Mouse (Mus musculus) CH12.LX (cell line): Measurements from ENCODE around the gene Med18. TPM values are rescaled to one million over a fixed set of nuclear protein-coding genes. Genes with fewer than 3 reads are reported as not detected.

Experiments
- DNase-seq: peaks from one replicate; pipeline ENCODE4 v3.0.0-alpha.2; 2013; ENCODE audit errors: extremely low read depth
- H3K27ac ChIP-seq: 2 replicates; pipeline ENCODE4 v1.5.1; 2012; ENCODE audit warnings: low read depth, mild to moderate bottlenecking, control low read depth, moderate library complexity; ENCODE audit not compliant: insufficient read depth
- H3K27me3 ChIP-seq: replicated peaks from 2 replicates; pipeline ENCODE3; 2012; ENCODE audit warnings: inconsistent platforms
- H3K36me3 ChIP-seq, 2 experiments: replicated peaks in 1 of 2; 2 replicates each; pipeline versions ENCODE3 to v1.6.1; 2012; ENCODE audit warnings: inconsistent platforms in 1 of 2, low read length in 1 of 2, mild to moderate bottlenecking in 1 of 2, mixed read lengths in 1 of 2, moderate library complexity in 1 of 2; ENCODE audit not compliant: control insufficient read depth in 1 of 2, insufficient read depth in 1 of 2
- H3K4me1 ChIP-seq, 2 experiments: 2 replicates each; pipeline ENCODE4 v1.6.1; 2012; ENCODE audit warnings: inconsistent platforms in 1 of 2, moderate library complexity in 1 of 2; ENCODE audit not compliant: insufficient read depth in 2 of 2, control insufficient read depth in 1 of 2
- H3K4me2 ChIP-seq: 2 replicates; pipeline ENCODE4 v1.6.1; 2012; ENCODE audit warnings: low read depth, mild to moderate bottlenecking, control low read depth; ENCODE audit not compliant: poor library complexity, insufficient read depth, severe bottlenecking
- H3K4me3 ChIP-seq, 3 experiments: fragments of 150-350 bp in 1 of 3; sonication (generic) in 1 of 3; replicated peaks in 1 of 3; 2 replicates each; pipeline versions ENCODE3 to v1.5.1; 2011 to 2012; ENCODE audit warnings: low read depth in 2 of 3, low read length in 2 of 3, mild to moderate bottlenecking in 2 of 3, moderate library complexity in 2 of 3, control low read depth in 1 of 3, improper control_type of control experiment in 1 of 3, inconsistent platforms in 1 of 3, mixed read lengths in 1 of 3; ENCODE audit not compliant: poor library complexity in 1 of 3
- H3K79me2 ChIP-seq: replicated peaks from 2 replicates; pipeline ENCODE4 v1.6.1; 2012; ENCODE audit warnings: mild to moderate bottlenecking, moderate library complexity; ENCODE audit not compliant: control insufficient read depth, poor library complexity, insufficient read depth, severe bottlenecking; ENCODE audit errors: extremely low read depth
- H3K9ac ChIP-seq: 2 replicates; pipeline ENCODE4 v1.6.1; 2012; ENCODE audit warnings: low read depth, mild to moderate bottlenecking, control low read depth, moderate library complexity; ENCODE audit not compliant: insufficient read depth
- H3K9me3 ChIP-seq: replicated peaks from 2 replicates; pipeline ENCODE3; 2012; ENCODE audit warnings: low read length, inconsistent platforms, mixed read lengths
- BHLHE40 ChIP-seq: IDR thresholded peaks from 2 replicates; pipeline ENCODE4 v1.6.1; 2011; ENCODE audit warnings: mild to moderate bottlenecking, low read depth, low read length, improper control_type of control experiment
- CHD1 ChIP-seq: IDR thresholded peaks from 2 replicates; pipeline ENCODE4 v1.6.1; 2012; ENCODE audit warnings: low read depth, low read length, improper control_type of control experiment, inconsistent platforms
- CTCF ChIP-seq, 2 experiments: IDR thresholded peaks in 1 of 2; conservative IDR thresholded peaks in 1 of 2; 2 replicates each; pipeline ENCODE4 v1.5.1; 2011 to 2012; ENCODE audit warnings: low read depth in 2 of 2, low read length in 2 of 2, improper control_type of control experiment in 1 of 2, inconsistent platforms in 1 of 2, mild to moderate bottlenecking in 1 of 2, moderate library complexity in 1 of 2
- E2F4 ChIP-seq: IDR thresholded peaks from 2 replicates; pipeline ENCODE4 v1.6.1; 2011; ENCODE audit warnings: low read depth, low read length, improper control_type of control experiment; ENCODE audit not compliant: insufficient replicate concordance
- ELF1 ChIP-seq: IDR thresholded peaks from 2 replicates; pipeline ENCODE4 v1.6.1; 2014; ENCODE audit warnings: low read depth, mild to moderate bottlenecking, inconsistent platforms, low read length, improper control_type of control experiment
- EP300 ChIP-seq: IDR thresholded peaks from 2 replicates; pipeline ENCODE4 v1.6.1; 2011; ENCODE audit warnings: low read length, improper control_type of control experiment
- IRF4 ChIP-seq: IDR thresholded peaks from 2 replicates; pipeline ENCODE4 v1.6.1; 2014; ENCODE audit warnings: low read depth, mild to moderate bottlenecking, inconsistent platforms, low read length, improper control_type of control experiment
- JUN ChIP-seq: IDR thresholded peaks from 2 replicates; pipeline ENCODE4 v1.6.1; 2011; ENCODE audit warnings: low read depth, mild to moderate bottlenecking, low read length, improper control_type of control experiment, moderate library complexity; ENCODE audit not compliant: insufficient read depth
- JUND ChIP-seq: conservative IDR thresholded peaks from 2 replicates; pipeline ENCODE4 v1.6.1; 2011; ENCODE audit warnings: low read depth, low read length, improper control_type of control experiment
- MAFK ChIP-seq: IDR thresholded peaks from 2 replicates; pipeline ENCODE4 v1.6.1; 2011; ENCODE audit warnings: low read length, improper control_type of control experiment; ENCODE audit not compliant: insufficient replicate concordance
- MAZ ChIP-seq: IDR thresholded peaks from 2 replicates; pipeline ENCODE4 v1.6.1; 2012; ENCODE audit warnings: low read depth, mild to moderate bottlenecking, inconsistent platforms, low read length, improper control_type of control experiment, moderate library complexity
- MEF2A ChIP-seq: IDR thresholded peaks from 2 replicates; pipeline ENCODE4 v1.6.1; 2014; ENCODE audit warnings: low read depth, mild to moderate bottlenecking, inconsistent platforms, low read length, improper control_type of control experiment, borderline replicate concordance
- MXI1 ChIP-seq: IDR thresholded peaks from 2 replicates; pipeline ENCODE4 v1.6.1; 2011; ENCODE audit warnings: mild to moderate bottlenecking, low read depth, low read length, improper control_type of control experiment
- MYC ChIP-seq: IDR thresholded peaks from 2 replicates; pipeline ENCODE4 v1.6.1; 2011; ENCODE audit warnings: low read depth, mild to moderate bottlenecking, improper control_type of control experiment, low read length
- NELFE ChIP-seq: IDR thresholded peaks from 2 replicates; pipeline ENCODE4 v1.6.1; 2011; ENCODE audit warnings: low read depth, low read length, improper control_type of control experiment
- NRF1 ChIP-seq: IDR thresholded peaks from 2 replicates; pipeline ENCODE4 v1.6.1; 2014; ENCODE audit warnings: low read depth, mild to moderate bottlenecking, inconsistent platforms, low read length, improper control_type of control experiment, moderate library complexity
- PAX5 ChIP-seq: IDR thresholded peaks from 2 replicates; pipeline ENCODE4 v1.6.1; 2012; ENCODE audit warnings: low read length, inconsistent platforms, mixed read lengths
- POLR2A ChIP-seq: IDR thresholded peaks from 2 replicates; pipeline ENCODE4 v1.6.1; 2011; ENCODE audit warnings: low read depth, mild to moderate bottlenecking, improper control_type of control experiment, low read length
- POLR2AphosphoS2 ChIP-seq: IDR thresholded peaks from 2 replicates; pipeline ENCODE4 v1.6.1; 2011; ENCODE audit warnings: low read depth, low read length, improper control_type of control experiment
- RAD21 ChIP-seq: IDR thresholded peaks from 2 replicates; pipeline ENCODE4 v1.6.1; 2011; ENCODE audit warnings: low read depth, mild to moderate bottlenecking, low read length, improper control_type of control experiment, moderate library complexity
- RCOR1 ChIP-seq: conservative IDR thresholded peaks from 2 replicates; pipeline ENCODE4 v1.6.1; 2012; ENCODE audit warnings: low read depth, mild to moderate bottlenecking, inconsistent platforms, low read length, improper control_type of control experiment
- UBTF ChIP-seq: IDR thresholded peaks from 2 replicates; pipeline ENCODE4 v1.6.1; 2012; ENCODE audit warnings: low read depth, mild to moderate bottlenecking, inconsistent platforms, low read length, improper control_type of control experiment, moderate library complexity
- USF1 ChIP-seq: IDR thresholded peaks from 2 replicates; pipeline ENCODE4 v1.6.1; 2014; ENCODE audit warnings: low read depth, mild to moderate bottlenecking, inconsistent platforms, low read length, improper control_type of control experiment
- ZC3H11A ChIP-seq: IDR thresholded peaks from 2 replicates; pipeline ENCODE4 v1.6.1; 2012; ENCODE audit warnings: low read depth, mild to moderate bottlenecking, inconsistent platforms, low read length, improper control_type of control experiment
- ZMIZ1 ChIP-seq: IDR thresholded peaks from 2 replicates; pipeline ENCODE4 v1.6.1; 2012; ENCODE audit warnings: low read depth, mild to moderate bottlenecking, inconsistent platforms, low read length, improper control_type of control experiment
- ZNF384 ChIP-seq: IDR thresholded peaks from 2 replicates; pipeline ENCODE4 v1.6.1; 2012; ENCODE audit warnings: low read depth, low read length, improper control_type of control experiment, inconsistent platforms
- dilution Hi-C: fragments of 300-500 bp; cut with MboI; formaldehyde crosslinking; loops from 2 replicates; pipeline ENCODE4 v1.14.3; 2020; ENCODE audit warnings: low sequenced_read_pairs; ENCODE audit not compliant: extremely low pct_unique_long_range_greater_than_20kb, extremely low pct_ligation_motif_present
- in situ Hi-C: fragments of 300-500 bp; cut with MboI; formaldehyde crosslinking; loops from 3 replicates; pipeline ENCODE4 v1.14.3; 2019; ENCODE audit warnings: low sequenced_read_pairs, low pct_ligation_motif_present, low pct_unique_long_range_greater_than_20kb, mixed read lengths
- polyA plus RNA-seq: library from polyadenylated mRNA; unstranded; fragments of >175 nt; gene quantifications from 2 replicates; pipeline ENCODE4 v1.2.1, GENCODE M21; 2012; ENCODE audit warnings: low read depth; ENCODE audit not compliant: insufficient read length
- total RNA-seq, 2 experiments: library from RNA; depleted of rRNA; stranded (reverse); fragments of 300-350 nt in 1 of 2; fragments of >200 nt in 1 of 2; gene quantifications; 2 replicates each; pipeline ENCODE4 v1.2.3; 2012 to 2014

The Med18 gene
- total and polyA plus RNA-seq, 3 experiments: 12.7 to 17.6 (median 15.5) TPM

DNA sequence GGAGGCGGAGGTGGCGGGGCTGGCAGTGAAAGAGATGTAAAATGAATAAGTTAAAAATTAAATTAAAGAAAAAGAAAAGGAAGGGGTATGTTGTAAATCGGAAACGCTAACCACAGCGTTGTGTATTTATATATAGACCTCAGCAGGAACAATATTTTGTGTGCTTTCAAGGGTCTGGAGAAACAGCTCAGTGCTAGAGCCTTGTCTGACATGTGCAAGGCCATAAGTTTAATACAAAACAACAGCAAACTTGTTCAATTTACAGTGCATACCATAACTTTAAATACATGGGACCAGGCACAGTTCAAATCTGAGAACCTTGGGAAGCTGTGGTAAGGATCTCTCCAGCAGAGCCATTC is 513 bp upstream of the Med18 start:
- H3K4me2 ChIP-seq: peak overlapping the region; percentile 57
- in situ Hi-C loops: no loop called here

GRCm38 (mm10) chr4:132462836-132463235 is 885 bp downstream of the Med18 start:
- H3K27ac ChIP-seq: no peak overlapping the region

More for the DNA sequence above, 513 bp upstream of the Med18 start:
- H3K4me3 ChIP-seq: peak overlapping the region in 2 of 3 experiments; percentile 29 to 77
- H3K36me3 ChIP-seq: peaks cover 15 to 27% of the 10 kb centered on the region in 2 experiments
- peak overlapping the region; percentile 55 for H3K9ac ChIP-seq
- H3K27ac ChIP-seq: no peak overlapping the region
- H3K4me1 ChIP-seq: peaks cover 3 to 24% of the 10 kb centered on the region in 2 experiments
- dilution Hi-C loops: no loop called here
- no peak for TF ChIP-seq BHLHE40
- no peak for TF ChIP-seq NRF1
- TF ChIP-seq, all 38 proteins: peak for 0
- DNase-seq: no peak
- no peaks in the 10 kb centered on the region for H3K9me3 ChIP-seq
- no peaks in the 10 kb centered on the region for H3K27me3 ChIP-seq
- peaks cover 38% of the 10 kb centered on the region for H3K79me2 ChIP-seq

DNA sequence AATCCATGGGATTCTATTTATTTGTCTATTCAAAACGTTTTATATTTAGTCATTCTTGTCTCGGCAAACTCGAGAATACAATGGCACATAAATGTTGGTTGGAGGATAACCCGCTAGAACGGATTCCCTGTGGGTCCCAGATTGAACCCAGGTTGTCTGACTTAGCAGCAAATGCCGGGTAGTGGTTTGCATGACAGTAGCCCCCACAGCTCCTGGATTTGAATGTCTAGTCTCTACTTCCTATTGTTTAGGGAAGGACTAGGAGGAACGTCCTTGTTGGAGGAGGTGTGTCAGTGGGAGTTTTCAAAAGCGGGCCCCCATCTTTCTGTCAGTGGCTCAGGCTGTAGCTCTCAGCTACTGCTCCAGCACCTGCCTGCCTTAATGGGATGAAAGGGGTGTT is 3.5 kb downstream of the Med18 start:
- Histone ChIP-seq H3K79me2 (peaks cover 38% of the 10 kb centered on the region), H3K9ac (no peak overlapping the region), H3K27ac (no peak overlapping the region), H3K9me3 (no peaks in the 10 kb centered on the region), H3K4me2 (no peak overlapping the region), H3K27me3 (no peaks in the 10 kb centered on the region), H3K4me1 (peaks cover 7 to 37% of the 10 kb centered on the region in 2 experiments), H3K4me3 (no peak overlapping the region), H3K36me3 (peaks cover 28 to 58% of the 10 kb centered on the region in 2 experiments)
- dilution Hi-C loops (no loop called here), in situ Hi-C loops (no loop called here)
- no peak for TF ChIP-seq MEF2A
- no peak for TF ChIP-seq POLR2A
- no peak for TF ChIP-seq MAZ
- no peak for TF ChIP-seq CHD1
- TF ChIP-seq USF1: no peak
- TF ChIP-seq ELF1: no peak
- no peak for TF ChIP-seq JUND
- TF ChIP-seq EP300: no peak
- TF ChIP-seq ZNF384: no peak
- TF ChIP-seq NELFE: no peak
- TF ChIP-seq IRF4: no peak
- DNase-seq: no peak

More at GRCm38 (mm10) chr4:132462836-132463235, 885 bp downstream of the Med18 start:
- in situ Hi-C loops (no loop called here), dilution Hi-C loops (no loop called here)
- TF ChIP-seq RAD21 (no peak), BHLHE40 (no peak), RCOR1 (no peak), CTCF (conservative IDR thresholded peaks at IDR 0.05 in 1 of 2, IDR thresholded peaks at IDR 0.05 in 1 of 2; ENCODE audit: low read depth in 2 of 2, low read length in 2 of 2) (no peak), MXI1 (no peak), ZMIZ1 (no peak), ELF1 (no peak), CHD1 (no peak), E2F4 (no peak), JUND (no peak), MYC (no peak), JUN (no peak), USF1 (no peak), POLR2AphosphoS2 (no peak), UBTF (no peak), PAX5 (no peak), ZC3H11A (no peak), MAZ (no peak), MAFK (no peak)
- peak overlapping the region; percentile 73 to 83 (median 77) for H3K4me3 ChIP-seq
- H3K27me3 ChIP-seq: no peaks in the 10 kb centered on the region
- DNase-seq: peak; percentile 30
- peak overlapping the region; percentile 56 for H3K4me2 ChIP-seq
- H3K9me3 ChIP-seq: no peaks in the 10 kb centered on the region
- H3K4me1 ChIP-seq: peaks cover 7 to 28% of the 10 kb centered on the region in 2 experiments
- peak overlapping the region; percentile 89 for H3K9ac ChIP-seq
- peaks cover 22 to 37% of the 10 kb centered on the region in 2 experiments for H3K36me3 ChIP-seq
- peaks cover 38% of the 10 kb centered on the region for H3K79me2 ChIP-seq
